ENCODE assay signal across 16 mouse cellular contexts in genomic region chr9:56370710-56371109, GRCm38 (mm10). TPM values are rescaled to one million over a fixed set of nuclear protein-coding genes. Genes with fewer than 3 reads are reported as not detected.
DNase-seq lines count a peak whose midpoint lies in the region; ATAC-seq and TF ChIP-seq lines count a peak whose summit lies in the region.
"Had no signal": no experiment of that assay in that cellular context is flagged by ENCODE, and none has a peak within 500 bp of the region (broad histone marks: within the 10 kb centered on the region; RNA-seq: fewer than 3 reads in every experiment).

No protein-coding gene starts in this region.

- H3K36me3 ChIP-seq in lung, embryonic 14.5 days (ENCODE audit: insufficient read depth), result peaks cover 4% of the 10 kb centered on the region; the same call in 1 of the 2 replicates
- peaks cover 0 to 12% of the 10 kb centered on the region in 2 experiments; a peak in 2 of 4 replicates for H3K36me3 ChIP-seq in MEL (ENCODE audit: control insufficient read depth in 1 of 2, insufficient read depth in 2 of 2, low read length in 2 of 2)
- H3K36me3 ChIP-seq in neural tube, embryonic 15.5 days, result no peaks in the 10 kb centered on the region
- H3K36me3 ChIP-seq: embryonic facial prominence, embryonic 12.5 days; limb, embryonic 15.5 days; neural tube, embryonic 12.5 days had no signal

- no peak overlapping the region for H3K4me3 ChIP-seq in lung, embryonic 14.5 days (ENCODE audit: low read depth, low read length)
- H3K4me3 ChIP-seq in MEL (ENCODE audit: control insufficient read depth in 1 of 2, insufficient read depth in 1 of 2, low read depth in 2 of 2, low read length in 2 of 2), result peak overlapping the region in 1 of 2 experiments; percentile 10; a peak in 1 of 4 replicates
- H3K4me3 ChIP-seq in neural tube, embryonic 15.5 days (replicated peaks), result no peak overlapping the region
- H3K4me3 ChIP-seq: embryonic facial prominence, embryonic 12.5 days; layer of hippocampus, adult 2 months; limb, embryonic 15.5 days; neural tube, embryonic 12.5 days had no signal

- H3K4me1 ChIP-seq in lung, embryonic 14.5 days (ENCODE audit: insufficient read depth), result 0 out of 2 replicates have a peak, but pooled peaks cover 3% of the 10 kb centered on the region
- peaks cover 0 to 12% of the 10 kb centered on the region in 2 experiments; a peak in 1 of 4 replicates for H3K4me1 ChIP-seq in MEL (ENCODE audit: control insufficient read depth in 1 of 2, insufficient read depth in 2 of 2, low read length in 2 of 2)
- H3K4me1 ChIP-seq in neural tube, embryonic 15.5 days, result no peaks in the 10 kb centered on the region
- H3K4me1 ChIP-seq: embryonic facial prominence, embryonic 12.5 days; neural tube, embryonic 12.5 days had no signal

- H3K4me2 ChIP-seq in lung, embryonic 14.5 days, result no peak overlapping the region
- no peak overlapping the region for H3K4me2 ChIP-seq in neural tube, embryonic 15.5 days
- H3K4me2 ChIP-seq: embryonic facial prominence, embryonic 12.5 days; heart, embryonic 11.5 days; limb, embryonic 15.5 days; neural tube, embryonic 12.5 days had no signal

- H3K79me2 ChIP-seq in MEL (ENCODE audit: control insufficient read depth, insufficient read depth, low read length, poor library complexity), result no peaks in the 10 kb centered on the region

- H3K9me3 ChIP-seq in lung, embryonic 14.5 days (ENCODE audit: low read depth, low read length), result no peaks in the 10 kb centered on the region
- no peaks in the 10 kb centered on the region for H3K9me3 ChIP-seq in MEL (replicated peaks; ENCODE audit: insufficient read depth, low read length)
- no peaks in the 10 kb centered on the region for H3K9me3 ChIP-seq in neural tube, embryonic 15.5 days (replicated peaks)
- H3K9me3 ChIP-seq: embryonic facial prominence, embryonic 12.5 days; limb, embryonic 15.5 days; neural tube, embryonic 12.5 days had no signal

- peak; percentile 21 for DNase-seq in lung, embryonic 14.5 days
- no peak for DNase-seq in lung, postnatal 10 days
- DNase-seq in MEL (ENCODE audit: low read depth, low spot score), result peak; percentile 83
- DNase-seq in adrenal gland, postnatal 10 days, result peak; percentile 21
- DNase-seq in kidney, postnatal 14 days, result no peak
- DNase-seq: cerebellum, adult 2 months; gastrocnemius, postnatal 14 days; heart, postnatal 36 days; lung, postnatal 4 days had no signal

- no peak for TF ChIP-seq RAD21 in MEL (IDR thresholded peaks at IDR 0.05; ENCODE audit: low read depth, low read length)

- ATAC-seq in lung, embryonic 14.5 days (ENCODE audit: insufficient read depth), result no peak
- ATAC-seq in megakaryocyte-erythroid progenitor cell, adult 5-6 weeks (replicated peaks; ENCODE audit: low FRiP score, low TSS enrichment, poor library complexity, severe bottlenecking), result peak; percentile 77
- ATAC-seq in neural tube, embryonic 15.5 days (ENCODE audit: low FRiP score), result no peak

- 43% methylated on average over 5 of the region's 5 CpGs for WGBS in lung, embryonic 14.5 days
- WGBS in neural tube, embryonic 15.5 days, result 50% methylated on average over 5 of the region's 5 CpGs

- TF ChIP-seq POLR2A in MEL (IDR thresholded peaks at IDR 0.05; ENCODE audit: control insufficient read depth in 1 of 2, insufficient read depth in 1 of 2, low read depth in 1 of 2, low read length in 2 of 2, poor library complexity in 1 of 2), result no peak

- no peaks in the 10 kb centered on the region for H3K27me3 ChIP-seq in lung, embryonic 14.5 days (ENCODE audit: insufficient read depth, low read length)
- H3K27me3 ChIP-seq in MEL (ENCODE audit: control insufficient read depth in 1 of 2, insufficient read depth in 2 of 2, low read length in 2 of 2), result no peaks in the 10 kb centered on the region
- no peaks in the 10 kb centered on the region for H3K27me3 ChIP-seq in neural tube, embryonic 15.5 days (replicated peaks)
- H3K27me3 ChIP-seq: embryonic facial prominence, embryonic 12.5 days; limb, embryonic 15.5 days; neural tube, embryonic 12.5 days had no signal

- TF ChIP-seq CTCF in lung, embryonic 14.5 days (IDR thresholded peaks at IDR 0.05; ENCODE audit: low read depth), result no peak
- no peak for TF ChIP-seq CTCF in MEL (IDR thresholded peaks at IDR 0.05 in 2 of 3, conservative IDR thresholded peaks at IDR 0.05 in 1 of 3; ENCODE audit: control insufficient read depth in 1 of 3, insufficient read depth in 1 of 3, low read depth in 2 of 3, low read length in 3 of 3, poor library complexity in 1 of 3, severe bottlenecking in 1 of 3)

- TF ChIP-seq EP300 in MEL (IDR thresholded peaks at IDR 0.05; ENCODE audit: low read depth in 1 of 2, low read length in 2 of 2), result no peak; a peak in 1 of 4 replicates

- H3K27ac ChIP-seq in lung, embryonic 14.5 days (ENCODE audit: low read depth), result no peak overlapping the region
- peak overlapping the region; percentile 71 for H3K27ac ChIP-seq in MEL (ENCODE audit: control insufficient read depth, low read depth, low read length)
- no peak overlapping the region for H3K27ac ChIP-seq in neural tube, embryonic 15.5 days (replicated peaks)
- H3K27ac ChIP-seq: embryonic facial prominence, embryonic 12.5 days; layer of hippocampus, adult 2 months; limb, embryonic 15.5 days; neural tube, embryonic 12.5 days had no signal

- no peak overlapping the region for H3K9ac ChIP-seq in lung, embryonic 14.5 days
- H3K9ac ChIP-seq in MEL (ENCODE audit: control insufficient read depth, low read depth, low read length, poor library complexity, severe bottlenecking), result peak overlapping the region; percentile 39
- no peak overlapping the region for H3K9ac ChIP-seq in neural tube, embryonic 15.5 days (replicated peaks)
- H3K9ac ChIP-seq: embryonic facial prominence, embryonic 12.5 days; limb, embryonic 15.5 days; neural tube, embryonic 12.5 days had no signal

TF ChIP-seq in MEL, 35 proteins besides CTCF, POLR2A, EP300 and RAD21:
- no peak for TF ChIP-seq BHLHE40 (IDR thresholded peaks at IDR 0.05; ENCODE audit: borderline replicate concordance, low read depth, low read length)
- TF ChIP-seq TBP (IDR thresholded peaks at IDR 0.05; ENCODE audit: low read depth, low read length), result no peak
- no peak for TF ChIP-seq GATA1 (IDR thresholded peaks at IDR 0.05; ENCODE audit: low read depth, low read length)
- no peak for TF ChIP-seq RCOR1 (IDR thresholded peaks at IDR 0.05; ENCODE audit: low read depth, low read length)
- peak; percentile 33; the same call in 1 of the 2 replicates for TF ChIP-seq SIN3A (IDR thresholded peaks at IDR 0.05; ENCODE audit: low read length)
- no peak for TF ChIP-seq MAFK (IDR thresholded peaks at IDR 0.05; ENCODE audit: borderline replicate concordance, low read depth, low read length)
- no peak for TF ChIP-seq ELF1 (IDR thresholded peaks at IDR 0.05; ENCODE audit: low read depth, low read length)
- TF ChIP-seq POLR2AphosphoS5 (IDR thresholded peaks at IDR 0.05; ENCODE audit: borderline replicate concordance, low read depth, low read length), result no peak

RNA-seq across cellular contexts. Expression of gene Peak1, which starts 47.2 kb away (rescaled TPM):
- polyA plus RNA-seq in lung, embryonic 14.5 days (2014; fragmentation: Nextera tagmentation; extraction: Ambion mirVana), result 32.2 and 34.9 TPM in 2 replicates
- 2.8 and 4.1 TPM in 2 replicates for total RNA-seq in MEL (2012; rRNA removed)
- polyA plus RNA-seq in MEL (2012; ENCODE audit: insufficient read depth in 1 of 2, insufficient read length in 2 of 2, low read depth in 1 of 2, low replicate concordance in 2 of 2, missing spikeins in 1 of 2), result 10 to 100 TPM in 1 of 2 experiments, not detected in 1; 11.7 TPM
- 10 to 100 TPM; 37.0 to 46.9 TPM for total RNA-seq in adrenal gland, postnatal 10 days (2021)
- total RNA-seq in megakaryocyte-erythroid progenitor cell, adult 5-6 weeks (2014; fragmentation: Nextera tagmentation), result 14.4 and 18.8 TPM in 2 replicates
- total RNA-seq in megakaryocyte-erythroid progenitor cell, adult 5-6 weeks (2017), result 10.1 and 14.1 TPM in 2 replicates
- 6.5 and 8.1 TPM in 2 replicates for polyA plus RNA-seq in neural tube, embryonic 15.5 days (2015; fragmentation: Nextera tagmentation; extraction: Ambion mirVana)

RNA-seq across cellular contexts. Expression of gene Hmg20a, which starts 47.7 kb away (rescaled TPM):
- 59.9 and 60.0 TPM in 2 replicates for polyA plus RNA-seq in lung, embryonic 14.5 days (2014; fragmentation: Nextera tagmentation; extraction: Ambion mirVana)
- 12.5 and 12.6 TPM in 2 replicates for total RNA-seq in MEL (2012; rRNA removed)
- polyA plus RNA-seq in MEL (2012; ENCODE audit: insufficient read depth in 1 of 2, insufficient read length in 2 of 2, low read depth in 1 of 2, low replicate concordance in 2 of 2, missing spikeins in 1 of 2), result 10 to 100 TPM in 1 of 2 experiments, not detected in 1; 23.6 TPM
- 10 to 100 TPM; 33.0 to 46.5 TPM for total RNA-seq in adrenal gland, postnatal 10 days (2021)
- total RNA-seq in megakaryocyte-erythroid progenitor cell, adult 5-6 weeks (2014; fragmentation: Nextera tagmentation), result 29.9 and 41.5 TPM in 2 replicates
- 24.1 and 25.0 TPM in 2 replicates for total RNA-seq in megakaryocyte-erythroid progenitor cell, adult 5-6 weeks (2017)
- 69.4 and 72.6 TPM in 2 replicates for polyA plus RNA-seq in neural tube, embryonic 15.5 days (2015; fragmentation: Nextera tagmentation; extraction: Ambion mirVana)

Comparison
In these comparisons a context has a peak if more than half of its experiments do, and no peak if none do; other contexts are left out.
1. DNase-seq: peak in lung, embryonic 14.5 days (single experiment), MEL (single experiment) and adrenal gland, postnatal 10 days (single experiment); none in lung, postnatal 10 days (single experiment) and kidney, postnatal 14 days (single experiment).